Mouse (Mus musculus) gastrocnemius, postnatal 10 days (tissue): ENCODE results near the gene Ift172. TPM values are rescaled to one million over a fixed set of nuclear protein-coding genes. Genes with fewer than 3 reads are reported as not detected.

Source experiments
- DNase-seq: peaks from one replicate; pipeline ENCODE4 v3.0.0; 2021; ENCODE audit warnings: mixed read lengths
- total RNA-seq, 2 experiments: library from RNA; stranded (reverse); gene quantifications; 2 replicates each; pipeline ENCODE4 v1.2.3; 2021

The Ift172 gene
- total RNA-seq, 2 experiments from 2014 or later = 20.2 to 27.7 TPM

GRCm38 (mm10) chr5:31257616-31258015 is 33.3 kb downstream of the Ift172 start:
- DNase-seq = no peak

- no peak for DNase-seq
These were observed 34.9 kb downstream of the Ift172 start for GRCm38 (mm10) chr5:31255971-31256370.

GRCm38 (mm10) chr5:31255381-31255780 is 35.5 kb downstream of the Ift172 start:
- DNase-seq = no peak

- no peak for DNase-seq
These were observed 36.0 kb downstream of the Ift172 start for GRCm38 (mm10) chr5:31254901-31255300.

GRCm38 (mm10) chr5:31254452-31254851 is 36.5 kb downstream of the Ift172 start:
- DNase-seq = no peak

GRCm38 (mm10) chr5:31253806-31254205 is 37.1 kb downstream of the Ift172 start:
- DNase-seq = no peak

GRCm38 (mm10) chr5:31252795-31253545 is 37.9 kb downstream of the Ift172 start:
- no peak for DNase-seq

- DNase-seq = no peak
These were observed 38.8 kb downstream of the Ift172 start for GRCm38 (mm10) chr5:31252151-31252550.

- peak; percentile 24 for DNase-seq
These were observed 39.3 kb downstream of the Ift172 start, which contains the start of gene Krtcap3 for GRCm38 (mm10) chr5:31251541-31252101. TSS of gene Krtcap3 (plus strand) at chr5:31251691.

- DNase-seq = no peak
These were observed 40.2 kb downstream of the Ift172 start for GRCm38 (mm10) chr5:31250716-31251115.

GRCm38 (mm10) chr5:31242191-31242590 is 48.7 kb downstream of the Ift172 start:
- no peak for DNase-seq

- no peak for DNase-seq
These were observed 49.3 kb downstream of the Ift172 start for GRCm38 (mm10) chr5:31241522-31242034.

- peak; percentile 98 for DNase-seq
These were observed 50.0 kb downstream of the Ift172 start, which contains the start of the genes Nrbp1 and Gm9970 for GRCm38 (mm10) chr5:31240637-31241521. TSS of gene Nrbp1 (plus strand) at chr5:31240864. TSS of gene Gm9970 (minus strand) at chr5:31241232.

GRCm38 (mm10) chr5:31226641-31227040 is 64.3 kb downstream of the Ift172 start:
- no peak for DNase-seq

- DNase-seq = no peak
These were observed 68.2 kb downstream of the Ift172 start for GRCm38 (mm10) chr5:31222696-31223095.

- DNase-seq = no peak
These were observed 69.5 kb downstream of the Ift172 start for GRCm38 (mm10) chr5:31221304-31221945.

- peak; percentile 99 for DNase-seq
These were observed 70.2 kb downstream of the Ift172 start, which contains the start of gene Ppm1g for GRCm38 (mm10) chr5:31220448-31221303. TSS of gene Ppm1g (minus strand) at chr5:31220687.

- DNase-seq = peak; percentile 63
These were observed 70.9 kb downstream of the Ift172 start for GRCm38 (mm10) chr5:31219911-31220447.

- DNase-seq = no peak
These were observed 71.4 kb downstream of the Ift172 start for GRCm38 (mm10) chr5:31219474-31219873.

- DNase-seq = no peak
These were observed 71.8 kb downstream of the Ift172 start for GRCm38 (mm10) chr5:31219070-31219469.

GRCm38 (mm10) chr5:31218294-31218693 is 72.6 kb downstream of the Ift172 start:
- DNase-seq = no peak
